Mouse (Mus musculus) limb, embryonic 13.5 days (tissue): ENCODE measurements around the gene Gbp3. TPM values are rescaled to one million over a fixed set of nuclear protein-coding genes. Genes with fewer than 3 reads are reported as not detected.

Experiments used
- ATAC-seq: fragments of 200-750 bp; cut with Nextera tagmentation; 2 replicates; pipeline ENCODE4 v1.8.0; 2017; ENCODE audit warnings: low read depth, moderate number of reproducible peaks, moderate TSS enrichment; ENCODE audit not compliant: low FRiP score
- H3K27ac ChIP-seq: fragments of 300-500 bp; sonication (generic); 2 replicates; pipeline ENCODE4 v1.5.1; 2015; ENCODE audit warnings: inconsistent platforms, mild to moderate bottlenecking, moderate library complexity
- H3K27me3 ChIP-seq: fragments of 300-500 bp; sonication (generic); 2 replicates; pipeline ENCODE4 v1.6.1; 2015; ENCODE audit warnings: mild to moderate bottlenecking, inconsistent platforms
- H3K36me3 ChIP-seq: fragments of 300-500 bp; sonication (generic); 2 replicates; pipeline ENCODE4 v1.6.1; 2015; ENCODE audit warnings: inconsistent platforms, mild to moderate bottlenecking, moderate library complexity
- H3K4me1 ChIP-seq: fragments of 300-500 bp; sonication (generic); 2 replicates; pipeline ENCODE4 v1.6.1; 2015; ENCODE audit warnings: inconsistent platforms
- H3K4me2 ChIP-seq: fragments of 300-500 bp; sonication (generic); replicated peaks from 2 replicates; pipeline ENCODE4 v1.6.1; 2015; ENCODE audit warnings: inconsistent platforms, mild to moderate bottlenecking, moderate library complexity
- H3K4me3 ChIP-seq: fragments of 300-500 bp; sonication (generic); 2 replicates; pipeline ENCODE4 v1.5.1; 2015; ENCODE audit warnings: moderate library complexity, mild to moderate bottlenecking, inconsistent platforms
- H3K9ac ChIP-seq: fragments of 300-500 bp; sonication (generic); 2 replicates; pipeline ENCODE4 v1.6.1; 2015; ENCODE audit warnings: mild to moderate bottlenecking, inconsistent platforms
- H3K9me3 ChIP-seq: fragments of 300-500 bp; sonication (generic); 2 replicates; pipeline ENCODE4 v1.6.1; 2016; ENCODE audit warnings: inconsistent platforms
- WGBS: fragments of 180-500 bp; shearing (Covaris S2); methylation state at CpG from one replicate; pipeline ENCODE4 v1.1.7; 2015; 5-methylcytosine and 5-hydroxymethylcytosine counted together
- polyA plus RNA-seq: library from polyadenylated mRNA; unstranded; fragments of >200 nt; fragmentation: Nextera tagmentation; extraction: Ambion mirVana; gene quantifications from 2 replicates; pipeline ENCODE4 v1.2.1, GENCODE M21; 2015

Gene Gbp3
- polyA plus RNA-seq, 1 experiment from 2014 or later = 1.1 TPM

GRCm38 (mm10) chr3:142594547-142594946, 34.7 kb downstream of the Gbp3 start, which contains the start of gene Gbp2b:
Gene Gbp2b (plus strand): TSS chr3:142594847.
- Histone ChIP-seq H3K4me1 (no peaks in the 10 kb centered on the region), H3K36me3 (no peaks in the 10 kb centered on the region), H3K4me3 (no peak within 1 kb of the TSS), H3K4me2 (no peak within 1 kb of the TSS), H3K9me3 (no peaks in the 10 kb centered on the region), H3K27me3 (no peaks in the 10 kb centered on the region), H3K9ac (no peak within 1 kb of the TSS), H3K27ac (no peak within 1 kb of the TSS)
- no peak for ATAC-seq
- WGBS = 56% methylated on average over 1 of the region's 1 CpGs

GRCm38 (mm10) chr3:142597923-142598322, 38.1 kb downstream of the Gbp3 start:
- H3K4me2 ChIP-seq = no peak overlapping the region
- H3K27ac ChIP-seq = no peak overlapping the region
- H3K4me3 ChIP-seq = no peak overlapping the region
- H3K9me3 ChIP-seq = no peaks in the 10 kb centered on the region
- H3K9ac ChIP-seq = no peak overlapping the region
- 81% methylated on average over 3 of the region's 3 CpGs for WGBS
- no peak for ATAC-seq
- H3K4me1 ChIP-seq = no peaks in the 10 kb centered on the region
- no peaks in the 10 kb centered on the region for H3K27me3 ChIP-seq
- H3K36me3 ChIP-seq = no peaks in the 10 kb centered on the region

DNA sequence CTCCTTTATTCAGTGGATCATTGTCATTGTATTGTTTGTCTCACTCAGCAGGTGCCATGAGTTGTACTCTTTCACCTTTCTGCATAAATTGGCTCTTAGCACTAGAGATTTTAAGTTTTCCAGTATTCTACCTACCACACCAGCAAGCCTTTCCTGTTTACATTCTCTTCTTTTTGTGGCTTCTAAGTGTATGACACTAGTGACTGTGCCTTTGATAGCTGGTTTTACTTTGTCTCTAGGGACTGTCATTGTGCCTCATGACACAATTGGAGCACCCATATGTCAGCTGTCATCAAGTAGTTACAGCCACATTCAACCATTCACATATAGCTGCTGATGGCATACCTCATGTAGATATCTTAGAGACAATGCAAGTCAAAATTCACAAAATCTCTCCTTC, 41.8 kb downstream of the Gbp3 start:
- Histone ChIP-seq H3K4me3 (no peak overlapping the region), H3K36me3 (no peaks in the 10 kb centered on the region), H3K27me3 (no peaks in the 10 kb centered on the region), H3K4me1 (no peaks in the 10 kb centered on the region), H3K9ac (no peak overlapping the region), H3K4me2 (no peak overlapping the region), H3K9me3 (no peaks in the 10 kb centered on the region), H3K27ac (no peak overlapping the region)
- ATAC-seq = no peak

- Histone ChIP-seq H3K27me3 (no peaks in the 10 kb centered on the region), H3K4me1 (no peaks in the 10 kb centered on the region), H3K9me3 (no peaks in the 10 kb centered on the region), H3K9ac (no peak overlapping the region), H3K4me2 (no peak overlapping the region), H3K36me3 (no peaks in the 10 kb centered on the region), H3K4me3 (no peak overlapping the region), H3K27ac (no peak overlapping the region)
- ATAC-seq = no peak
- 83% methylated on average over 3 of the region's 3 CpGs for whole genome bisulfite sequencing
These were observed 58.8 kb downstream of the Gbp3 start for GRCm38 (mm10) chr3:142618658-142619057.

- no peaks in the 10 kb centered on the region for H3K36me3 ChIP-seq
- no peaks in the 10 kb centered on the region for H3K9me3 ChIP-seq
- no peaks in the 10 kb centered on the region for H3K27me3 ChIP-seq
- H3K27ac ChIP-seq = no peak overlapping the region
- 36% methylated on average over 1 of the region's 1 CpGs for WGBS
- H3K4me1 ChIP-seq = no peaks in the 10 kb centered on the region
- H3K9ac ChIP-seq = no peak overlapping the region
- ATAC-seq = no peak
- no peak overlapping the region for H3K4me3 ChIP-seq
- no peak overlapping the region for H3K4me2 ChIP-seq
These were observed 59.8 kb downstream of the Gbp3 start for GRCm38 (mm10) chr3:142619606-142620005.

DNA sequence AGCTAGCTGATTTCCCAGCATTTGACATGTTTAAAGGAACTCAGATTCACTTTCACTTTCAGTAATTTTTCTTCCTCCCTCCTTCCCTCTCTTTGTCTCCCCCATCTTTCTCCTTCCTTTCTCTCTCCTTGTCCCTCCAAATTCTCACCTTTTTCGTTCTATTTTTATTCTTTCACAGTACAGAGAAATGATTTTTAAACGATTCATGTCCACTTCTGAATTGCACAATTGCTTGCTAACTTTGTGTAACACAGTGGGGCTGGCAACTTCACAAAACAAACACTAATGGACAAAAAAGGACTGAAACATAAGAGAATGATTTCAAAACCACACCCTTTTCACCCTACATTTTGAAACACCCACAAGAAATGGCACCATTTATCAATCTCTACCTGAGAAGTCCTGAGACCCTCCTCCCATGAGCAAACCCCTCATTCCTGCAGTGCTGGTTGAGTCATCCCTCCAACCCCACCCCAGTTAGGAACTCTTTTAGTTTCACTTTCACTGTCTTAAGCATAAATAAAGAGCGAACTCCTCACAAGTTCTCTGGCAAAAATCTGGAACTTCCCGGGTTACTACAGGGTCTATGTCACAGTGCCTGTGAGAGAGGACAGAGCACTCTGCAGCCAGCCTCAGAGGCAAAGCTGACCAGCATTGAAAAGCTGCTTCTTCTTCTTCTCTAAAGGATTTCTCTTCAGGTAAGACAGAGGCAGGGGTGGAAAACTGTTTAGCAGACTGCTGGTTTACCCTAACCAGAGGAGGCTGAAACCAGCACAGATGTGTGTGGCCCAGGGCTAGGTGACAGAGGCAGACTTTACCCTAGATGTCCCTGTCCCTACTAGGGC, 60.5 kb downstream of the Gbp3 start, which contains the start of gene Gbp2:
Gene Gbp2 (plus strand): TSS at position 492 of the 845 bp plus-strand sequence.
- Histone ChIP-seq H3K4me2 (peak within 1 kb of the TSS; percentile 39), H3K4me3 (peak within 1 kb of the TSS; percentile 10; the same call in 1 of the 2 replicates), H3K27ac (peak within 1 kb of the TSS; percentile 15; the same call in 1 of the 2 replicates), H3K36me3 (no peaks in the 10 kb centered on the region), H3K9me3 (no peaks in the 10 kb centered on the region), H3K27me3 (no peaks in the 10 kb centered on the region), H3K4me1 (no peaks in the 10 kb centered on the region), H3K9ac (no peak within 1 kb of the TSS)
- WGBS = 64% methylated on average over 4 of the region's 4 CpGs
- ATAC-seq = no peak

GRCm38 (mm10) chr3:142620956-142621562, 61.2 kb downstream of the Gbp3 start:
- H3K9ac ChIP-seq = no peak overlapping the region
- no peaks in the 10 kb centered on the region for H3K4me1 ChIP-seq
- H3K36me3 ChIP-seq = no peaks in the 10 kb centered on the region
- no peak for ATAC-seq
- 51% methylated on average over 3 of the region's 3 CpGs for whole genome bisulfite sequencing
- no peaks in the 10 kb centered on the region for H3K9me3 ChIP-seq
- no peak overlapping the region for H3K4me3 ChIP-seq
- H3K4me2 ChIP-seq = peak overlapping the region; percentile 39; the same call in 1 of the 2 replicates
- no peak overlapping the region for H3K27ac ChIP-seq
- no peaks in the 10 kb centered on the region for H3K27me3 ChIP-seq

Other genes starting within 250 kb of the Gbp3 start
- gene Pdlim5, start 164.3 kb upstream of the Gbp3 start, polyA plus RNA-seq = 19.0 and 21.0 TPM in 2 replicates
- gene Gbp5, start 66.0 kb upstream of the Gbp3 start, polyA plus RNA-seq = 0.05 TPM in 1 of 2 replicates, not detected in the other
- gene Gbp7, start 29.7 kb upstream of the Gbp3 start, polyA plus RNA-seq = 1.7 and 2.0 TPM in 2 replicates
- gene Gbp2b, start 34.8 kb downstream of the Gbp3 start, polyA plus RNA-seq = not detected in 2 replicates
- 0.36 and 0.43 TPM in 2 replicates for gene Gbp2, start 60.6 kb downstream of the Gbp3 start, polyA plus RNA-seq
- 15.7 and 16.0 TPM in 2 replicates for gene Kyat3, start 141.0 kb downstream of the Gbp3 start, polyA plus RNA-seq
- gene Gtf2b, start 205.0 kb downstream of the Gbp3 start, polyA plus RNA-seq = 83.1 and 91.1 TPM in 2 replicates